Mouse (Mus musculus) CD4-positive helper T cell, adult 2 months (primary cell): Measurements from ENCODE around the gene Wrnip1.
A peak's percentile ranks its signal among the peaks of the same experiment; 100 is the strongest.

ENCODE experiments used
- DNase-seq: peaks from one replicate; pipeline ENCODE4 v3.0.0-alpha.2; 2012; ENCODE audit warnings: low read depth, missing footprints, low spot score

The Wrnip1 gene

DNA sequence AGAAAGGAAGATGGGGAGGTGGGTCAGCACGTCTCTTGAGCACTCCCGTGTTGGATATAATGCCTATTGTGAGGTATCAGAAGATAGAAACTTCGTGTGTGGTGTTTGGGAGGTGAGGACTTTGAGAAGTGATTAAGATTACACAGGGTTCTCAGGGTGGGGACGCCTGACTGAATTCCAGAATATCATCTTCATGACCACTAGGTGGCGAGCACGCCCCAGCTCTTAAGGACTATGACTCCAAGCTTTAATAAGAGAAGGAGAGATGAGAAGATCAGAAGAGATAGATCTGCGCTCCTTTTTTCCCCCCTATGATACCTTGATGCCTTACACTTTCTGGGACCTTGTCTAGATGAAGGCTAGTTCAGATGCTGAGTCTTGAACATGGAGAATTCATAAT lies 50.1 kb downstream of the Wrnip1 start:
- DNase-seq, result peak; percentile 47

DNA sequence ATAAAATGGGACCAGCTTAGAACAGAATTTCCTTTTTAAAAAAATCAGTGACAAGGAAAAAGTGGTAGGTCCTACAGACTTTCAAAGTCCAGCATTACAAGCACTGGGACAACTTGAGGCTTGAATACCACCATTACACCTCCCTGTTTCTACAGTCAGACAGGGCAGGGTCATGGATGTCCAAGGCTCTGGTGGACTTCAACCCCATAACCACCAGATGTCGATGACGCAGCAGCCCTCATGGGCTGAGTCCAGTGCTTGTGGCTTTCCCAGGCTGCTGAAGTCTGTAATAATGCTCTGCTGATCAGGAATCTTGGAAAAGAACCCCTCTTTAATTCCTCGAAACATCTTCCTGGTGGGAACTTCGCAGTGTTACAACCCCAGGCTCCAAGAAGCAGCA lies 50.7 kb downstream of the Wrnip1 start:
- DNase-seq, result no peak

DNA sequence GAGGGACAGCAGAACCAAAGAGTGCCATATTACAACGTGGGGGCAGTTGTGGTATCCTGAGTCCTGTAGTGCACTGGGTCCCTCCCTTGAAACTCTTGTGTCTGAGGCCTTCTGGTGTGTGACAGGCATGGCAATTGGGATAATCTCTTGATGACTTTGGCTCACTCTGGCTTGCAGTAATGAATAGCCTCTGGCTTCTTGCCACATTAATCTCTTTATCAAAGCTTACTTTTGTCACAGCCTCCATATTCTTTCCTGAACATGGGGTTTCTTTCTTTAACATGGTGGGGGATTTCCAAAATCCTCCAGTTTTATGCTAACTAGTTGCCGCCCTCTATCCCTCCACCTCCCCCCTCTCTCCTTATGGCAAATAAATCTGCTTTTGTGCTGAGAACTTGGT lies 51.2 kb downstream of the Wrnip1 start:
- no peak for DNase-seq

DNA sequence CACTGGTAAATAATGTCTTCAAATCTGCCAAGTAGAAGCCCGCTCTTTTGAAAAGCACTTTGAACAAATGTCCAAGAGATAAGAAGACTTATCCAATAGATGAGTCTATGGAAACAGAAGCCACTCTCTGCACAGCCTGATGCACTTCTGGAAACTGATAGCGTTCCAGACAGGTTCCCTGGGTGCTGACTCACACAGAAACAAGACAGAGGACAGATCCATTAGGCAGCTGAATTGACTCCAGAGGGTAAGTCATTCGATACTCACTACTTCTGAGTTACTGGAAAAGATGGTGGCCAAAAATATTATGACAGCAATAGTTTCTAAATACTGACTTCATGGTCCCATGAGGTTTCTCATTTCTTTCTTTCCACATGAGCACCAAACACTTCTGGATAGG lies 59.0 kb downstream of the Wrnip1 start:
- no peak for DNase-seq

DNA sequence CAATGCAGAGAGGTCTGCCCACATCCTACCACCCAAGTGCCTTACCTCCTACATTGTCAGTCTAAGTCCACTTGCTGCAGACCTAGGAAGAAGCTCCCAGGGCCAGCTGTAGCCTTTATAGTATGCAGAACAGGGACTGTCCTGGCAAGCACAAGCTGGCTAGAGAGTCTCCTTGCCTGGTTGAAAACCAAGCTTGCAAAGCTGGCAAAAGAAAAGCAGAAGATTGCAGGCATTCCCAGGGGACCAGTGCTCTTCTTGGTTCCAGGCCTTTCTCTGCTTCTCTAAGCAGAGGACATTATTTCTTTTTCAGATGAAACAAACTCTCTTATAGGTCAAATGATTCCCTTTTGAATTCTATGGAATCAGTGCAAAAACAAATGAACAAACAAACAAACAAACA lies 61.6 kb downstream of the Wrnip1 start:
- no peak for DNase-seq

DNA sequence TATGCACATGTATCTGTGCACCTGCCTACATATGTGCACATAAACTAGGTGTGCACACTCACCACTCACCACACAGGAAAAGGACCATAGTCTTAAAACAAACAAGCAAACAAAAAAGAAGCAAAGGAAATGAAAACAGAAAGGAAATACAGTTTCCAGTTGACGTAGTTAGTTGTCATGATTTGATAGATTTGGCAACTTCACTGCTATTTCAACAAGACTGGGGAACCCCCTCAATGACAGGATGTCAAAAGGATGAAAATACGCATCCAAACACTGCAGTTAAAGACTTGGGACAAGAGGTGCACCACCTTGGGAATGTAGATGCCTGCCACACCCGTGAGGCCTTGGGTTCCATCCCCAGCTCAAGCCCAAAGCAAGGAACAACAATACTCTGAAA lies 62.7 kb downstream of the Wrnip1 start:
- DNase-seq, result peak; percentile 35

DNA sequence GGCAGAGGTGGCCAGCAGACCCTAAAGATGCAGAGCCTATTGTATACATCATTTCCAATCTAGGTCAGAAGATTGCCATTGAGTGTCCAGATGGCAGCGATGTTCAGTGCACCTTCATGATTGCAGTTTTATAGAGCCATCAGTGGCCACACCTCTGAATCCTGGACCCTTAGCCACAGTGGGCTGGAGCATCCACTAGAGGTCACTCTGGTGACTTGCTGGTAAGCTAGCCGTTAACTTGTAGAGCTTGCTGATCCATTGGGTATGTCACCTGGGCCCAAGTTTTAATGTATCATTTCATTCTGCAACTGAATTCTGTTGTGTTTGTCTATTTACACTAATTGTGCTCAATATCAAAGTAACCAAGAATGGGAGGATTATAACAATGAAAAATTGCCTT lies 63.8 kb downstream of the Wrnip1 start:
- DNase-seq, result no peak

DNA sequence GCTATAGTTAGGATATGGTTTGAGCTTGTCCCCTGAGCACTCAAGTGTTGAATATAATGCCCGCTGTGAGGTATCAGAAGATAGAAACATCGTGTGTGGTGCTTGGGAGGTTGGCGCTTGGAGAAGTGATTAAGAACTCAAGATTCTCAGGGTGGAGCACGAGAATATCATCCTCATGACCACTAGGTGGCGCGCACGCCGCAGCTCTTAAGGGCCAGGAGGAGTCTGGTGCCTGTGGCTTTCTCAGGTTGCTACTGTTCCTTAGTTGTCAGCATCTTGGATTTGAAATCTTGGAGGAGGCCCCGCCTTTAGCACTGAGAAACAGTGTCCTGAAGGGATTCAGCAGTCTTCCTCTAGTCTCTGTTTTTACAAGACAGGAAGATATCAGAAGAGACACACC lies 64.6 kb downstream of the Wrnip1 start:
- DNase-seq, result peak; percentile 75

DNA sequence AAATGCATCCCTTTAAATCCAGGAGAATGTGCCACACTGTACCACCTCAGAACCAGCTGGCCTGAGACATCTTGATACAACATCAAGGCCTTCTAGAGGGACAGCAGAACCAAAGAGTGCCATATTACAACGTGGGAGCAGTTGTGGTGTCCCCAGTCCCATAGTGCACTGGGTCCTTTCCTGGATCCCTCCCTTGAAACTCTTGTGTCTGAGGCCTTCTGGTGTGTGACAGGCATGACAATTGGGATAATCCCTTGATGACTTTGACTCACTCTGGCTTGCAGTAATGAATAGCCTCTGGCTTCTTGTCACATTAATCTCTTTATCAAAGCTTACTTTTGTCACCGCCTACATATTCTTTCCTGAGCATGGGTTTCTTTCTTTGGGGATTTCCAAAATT lies 65.2 kb downstream of the Wrnip1 start:
- DNase-seq, result peak; percentile 16

DNA sequence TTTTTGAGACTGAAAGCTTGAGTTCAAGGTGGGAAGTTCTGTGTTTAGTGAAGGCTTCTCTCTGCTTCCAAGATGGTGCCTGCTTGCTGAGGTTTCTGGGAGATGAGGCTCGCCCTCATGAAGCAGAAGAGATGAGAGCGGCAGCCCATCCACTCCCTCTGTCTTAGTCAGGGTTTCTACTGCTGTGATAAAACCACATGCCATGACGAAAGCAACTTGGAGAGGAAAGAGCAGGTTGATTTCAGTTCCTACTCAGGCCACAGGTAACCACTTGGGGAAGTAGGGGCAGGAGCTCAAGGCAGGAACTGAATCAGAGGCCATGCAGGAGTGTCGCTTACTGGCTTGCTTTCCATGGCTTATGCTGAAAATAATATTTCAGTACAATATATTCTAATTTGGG lies 66.4 kb downstream of the Wrnip1 start:
- peak; percentile 32 for DNase-seq

DNA sequence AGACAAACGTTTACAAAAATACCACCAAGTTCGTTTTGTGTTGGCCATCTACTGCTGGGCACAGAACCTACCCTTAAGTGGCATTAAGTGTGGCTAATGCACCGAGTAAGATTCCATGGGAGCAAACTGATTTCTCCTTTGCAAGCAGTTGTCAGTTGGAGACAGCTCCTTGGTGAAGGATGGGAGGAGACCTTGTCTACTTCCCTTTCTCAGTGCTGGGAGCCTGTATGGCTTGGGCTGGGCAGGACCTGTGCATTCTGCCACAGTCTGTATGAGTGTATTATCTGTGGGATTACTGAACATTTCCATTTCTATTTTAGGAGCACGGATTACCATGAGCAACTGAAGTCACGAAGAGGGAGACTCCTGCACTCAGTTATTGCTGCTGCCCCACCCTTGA lies 67.0 kb downstream of the Wrnip1 start:
- no peak for DNase-seq
